Mouse (Mus musculus): ENCODE results near the gene Gm20929.
"Not testable (repeated sequence)": the region's sequence is repeated elsewhere in the genome, so short reads cannot be mapped to it uniquely, and the experiment has no call there.

Gm20929 gene

GRCm38 (mm10) chrY:53843649-53844048 lies at the start of gene Gm20929:
Gene Gm20929 (plus strand): TSS chrY:53843949.
- not testable (repeated sequence) for DNase-seq (ENCODE audit: low spot score in 2 of 2)

Measured in urinary bladder, adult 18-20 months (tissue).